Mouse (Mus musculus): ENCODE measurements around the gene Mknk1. TPM values are rescaled to one million over a fixed set of nuclear protein-coding genes. Genes with fewer than 3 reads are reported as not detected.

Mknk1 gene
- 10 to 100 TPM; 37.6 to 38.7 TPM for total RNA-seq (2021)
- long read RNA-seq, experiment 1, transcript Mknk1-201 (13 exons, 2,543 nt), result major isoform, 8 of 31 reads
- long read RNA-seq, experiment 1, partial matches to known transcripts, result 3 of 31 reads
- long read RNA-seq, experiment 1, other reads (novel, unspliced or antisense), result 20 of 31 reads
- long read RNA-seq, experiment 2, transcript Mknk1-201 (13 exons, 2,543 nt), result major isoform, 11 of 26 reads
- long read RNA-seq, experiment 2, partial matches to known transcripts, result 2 of 26 reads
- long read RNA-seq, experiment 2, other reads (novel, unspliced or antisense), result 13 of 26 reads

GRCm38 (mm10) chr4:115838696-115839641 is at the start of gene Mknk1:
TSS of gene Mknk1 (plus strand) at chr4:115839198.
- Histone ChIP-seq H3K27ac (peak within 1 kb of the TSS; percentile 77), H3K4me3 (peak within 1 kb of the TSS; percentile 71)
- peak; percentile 88 to 91 for DNase-seq (ENCODE audit: extremely low spot score in 1 of 2, low spot score in 2 of 2)
- intact Hi-C loops (cut with DNase I), result loop anchor here (2.0 kb wide), 1 partner anchor 54 kb away; the partner anchor contains the start of gene Atpaf1
- peak; percentile 13 for TF ChIP-seq CTCF (IDR thresholded peaks at IDR 0.05)

DNA sequence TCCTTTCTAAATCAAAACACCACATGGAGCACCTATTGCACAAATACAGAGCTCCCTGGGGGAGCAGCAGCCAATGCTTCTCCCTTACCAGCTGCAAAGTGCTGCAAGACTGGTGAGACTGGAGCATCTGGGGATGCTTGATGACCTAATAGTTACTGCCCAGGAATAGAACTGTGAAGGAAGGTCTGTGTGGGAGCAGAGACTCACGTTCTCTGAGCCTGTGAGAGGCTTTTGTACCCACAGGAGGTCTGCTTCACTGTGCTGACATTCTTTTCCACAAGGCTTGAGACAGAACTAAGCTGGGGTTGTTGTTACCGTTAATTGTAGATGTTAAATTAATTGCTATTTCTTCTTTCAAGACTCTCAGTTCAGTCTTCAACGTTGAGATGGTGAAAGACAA is 48.1 kb upstream of the Mknk1 start:
- DNase-seq (ENCODE audit: extremely low spot score in 1 of 2, low spot score in 2 of 2), result peak in 1 of 2 experiments; percentile 8
- intact Hi-C loops (cut with DNase I), result no loop called here

DNA sequence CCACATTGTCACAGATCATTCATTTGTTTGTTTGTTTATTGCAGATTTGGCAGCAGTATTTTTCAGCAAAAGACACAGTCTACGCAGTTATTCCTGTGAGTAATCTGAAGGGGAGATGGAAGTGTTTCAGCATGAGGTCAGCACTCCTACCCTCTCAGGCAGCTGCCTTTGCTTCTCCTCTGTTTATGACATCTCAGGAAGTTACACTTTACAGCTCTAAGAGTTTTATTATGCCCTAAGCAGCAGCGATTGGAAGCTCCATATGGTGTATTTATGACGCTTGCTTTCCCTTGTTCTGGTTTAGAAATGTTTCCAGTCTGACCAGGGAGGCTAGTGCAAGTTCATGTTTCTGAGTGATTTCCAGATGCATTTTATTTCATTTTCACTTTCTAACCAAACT is 43.6 kb upstream of the Mknk1 start:
- intact Hi-C loops (cut with DNase I), result no loop called here
- Histone ChIP-seq H3K27ac (no peak overlapping the region), H3K4me3 (no peak overlapping the region)
- no peak for DNase-seq (ENCODE audit: extremely low spot score in 1 of 2, low spot score in 2 of 2)
- TF ChIP-seq CTCF (IDR thresholded peaks at IDR 0.05), result no peak

More for the DNA sequence above, 48.1 kb upstream of the Mknk1 start:
- TF ChIP-seq CTCF (IDR thresholded peaks at IDR 0.05), result no peak
- Histone ChIP-seq H3K27ac (no peak overlapping the region), H3K4me3 (no peak overlapping the region)

DNA sequence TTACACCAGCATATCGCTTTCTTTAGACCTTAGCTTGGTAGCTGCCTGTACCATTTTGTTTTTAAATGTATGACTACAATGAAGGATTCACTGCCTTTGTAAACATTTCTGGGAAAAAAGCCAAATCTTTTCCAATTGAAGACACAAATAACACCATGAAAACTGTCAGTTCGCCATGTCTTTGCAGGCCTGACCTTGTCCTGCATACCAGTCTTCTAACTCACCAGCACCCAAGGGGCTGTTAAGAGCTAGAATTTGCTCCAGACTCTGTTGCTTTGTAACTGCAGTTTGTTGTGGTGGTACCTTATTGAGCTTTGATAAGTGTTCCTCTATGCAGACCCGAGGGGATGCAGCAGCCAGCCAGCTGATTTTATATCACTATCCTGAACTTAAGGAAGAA is 39.0 kb upstream of the Mknk1 start:
- no peak for TF ChIP-seq CTCF (IDR thresholded peaks at IDR 0.05)
- intact Hi-C loops (cut with DNase I), result no loop called here
- Histone ChIP-seq H3K27ac (no peak overlapping the region), H3K4me3 (no peak overlapping the region)
- no peak for DNase-seq (ENCODE audit: extremely low spot score in 1 of 2, low spot score in 2 of 2)

DNA sequence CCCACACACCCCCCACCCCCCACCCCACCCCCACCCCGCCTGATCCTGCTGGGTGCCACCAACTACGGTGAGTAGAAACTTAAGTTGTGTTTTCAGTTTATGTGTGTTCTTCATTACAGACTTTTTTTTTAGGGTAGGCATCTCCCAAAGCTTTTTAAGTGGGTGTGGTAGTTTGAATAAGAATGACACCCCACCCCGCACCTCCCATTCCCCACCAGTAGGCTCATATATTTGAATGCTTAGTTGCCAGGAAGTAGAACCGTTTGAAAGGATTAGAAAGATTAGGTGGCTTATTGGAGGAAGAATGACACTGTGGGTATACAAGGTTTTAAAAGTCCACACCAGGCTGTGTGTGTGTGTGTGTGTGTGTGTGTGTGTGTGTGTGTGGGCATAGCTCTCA is 26.7 kb upstream of the Mknk1 start:
- no peak for DNase-seq (ENCODE audit: extremely low spot score in 1 of 2, low spot score in 2 of 2)
- Histone ChIP-seq H3K27ac (no peak overlapping the region), H3K4me3 (no peak overlapping the region)
- intact Hi-C loops (cut with DNase I), result no loop called here
- no peak for TF ChIP-seq CTCF (IDR thresholded peaks at IDR 0.05)

- no peak for TF ChIP-seq CTCF (IDR thresholded peaks at IDR 0.05)
- Histone ChIP-seq H3K27ac (no peak overlapping the region), H3K4me3 (no peak overlapping the region)
- intact Hi-C loops (cut with DNase I), result no loop called here
- no peak for DNase-seq (ENCODE audit: extremely low spot score in 1 of 2, low spot score in 2 of 2)
These were observed 23.4 kb upstream of the Mknk1 start for GRCm38 (mm10) chr4:115815606-115816005.

GRCm38 (mm10) chr4:115820199-115820598 is 18.8 kb upstream of the Mknk1 start:
- intact Hi-C loops (cut with DNase I), result no loop called here
- H3K27ac ChIP-seq, result no peak overlapping the region
- DNase-seq (ENCODE audit: extremely low spot score in 1 of 2, low spot score in 2 of 2), result no peak
- no peak for TF ChIP-seq CTCF (IDR thresholded peaks at IDR 0.05)
- H3K4me3 ChIP-seq, result no peak overlapping the region

DNA sequence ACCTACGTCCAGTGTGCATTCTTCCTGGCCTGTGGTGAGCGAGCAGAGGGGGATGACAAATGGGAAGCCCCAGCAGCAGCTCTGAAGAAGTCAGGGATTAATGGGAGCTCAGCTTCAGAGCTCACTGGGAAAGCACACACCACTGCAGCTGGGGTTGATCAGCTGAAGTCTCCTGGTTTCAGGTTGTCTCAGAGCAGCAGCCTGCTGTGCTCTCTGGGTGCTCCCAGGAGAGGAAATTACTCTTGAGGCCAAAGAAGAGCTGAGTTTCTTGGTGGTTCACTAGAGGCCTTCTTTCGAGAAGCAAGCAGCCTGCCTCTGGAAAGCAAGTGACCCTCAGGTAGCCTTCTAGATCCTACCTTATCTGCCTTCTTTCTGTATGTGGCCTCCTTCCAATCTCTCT is 18.1 kb upstream of the Mknk1 start:
- no peak for DNase-seq (ENCODE audit: extremely low spot score in 1 of 2, low spot score in 2 of 2)
- no peak for TF ChIP-seq CTCF (IDR thresholded peaks at IDR 0.05)
- intact Hi-C loops (cut with DNase I), result no loop called here
- H3K27ac ChIP-seq, result no peak overlapping the region
- H3K4me3 ChIP-seq, result no peak overlapping the region

- Histone ChIP-seq H3K27ac (no peak overlapping the region), H3K4me3 (no peak overlapping the region)
- no peak for TF ChIP-seq CTCF (IDR thresholded peaks at IDR 0.05)
- no peak for DNase-seq (ENCODE audit: extremely low spot score in 1 of 2, low spot score in 2 of 2)
- intact Hi-C loops (cut with DNase I), result no loop called here
These were observed 17.6 kb upstream of the Mknk1 start for GRCm38 (mm10) chr4:115821431-115821830.

- no peak for DNase-seq (ENCODE audit: extremely low spot score in 1 of 2, low spot score in 2 of 2)
- Histone ChIP-seq H3K4me3 (no peak overlapping the region), H3K27ac (no peak overlapping the region)
- no peak for TF ChIP-seq CTCF (IDR thresholded peaks at IDR 0.05)
- intact Hi-C loops (cut with DNase I), result no loop called here
These were observed 17.1 kb upstream of the Mknk1 start for GRCm38 (mm10) chr4:115821928-115822327.

GRCm38 (mm10) chr4:115824178-115824577 is 14.8 kb upstream of the Mknk1 start:
- intact Hi-C loops (cut with DNase I), result no loop called here
- no peak overlapping the region for H3K27ac ChIP-seq
- DNase-seq (ENCODE audit: extremely low spot score in 1 of 2, low spot score in 2 of 2), result no peak

DNA sequence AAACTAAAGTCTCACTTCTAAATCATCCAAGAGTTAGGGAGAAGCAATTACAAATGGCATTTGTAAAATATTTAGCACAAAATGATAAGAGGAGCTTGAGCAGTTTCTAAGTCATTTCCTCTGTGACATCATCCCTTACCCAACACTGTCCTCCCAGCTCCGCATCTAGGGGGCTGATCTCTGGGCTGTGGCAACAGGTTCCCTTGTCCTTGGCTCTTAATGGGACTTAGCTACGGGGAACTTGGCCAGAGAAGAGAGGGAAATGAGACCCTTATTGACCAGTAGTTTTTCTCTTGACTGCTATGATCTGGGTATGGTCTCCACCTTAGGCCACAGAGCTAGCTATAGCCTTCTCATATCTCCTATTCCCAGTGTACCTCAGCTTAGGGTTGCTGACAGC is 13.7 kb upstream of the Mknk1 start:
- Histone ChIP-seq H3K27ac (no peak overlapping the region), H3K4me3 (no peak overlapping the region)
- no peak for TF ChIP-seq CTCF (IDR thresholded peaks at IDR 0.05)
- no peak for DNase-seq (ENCODE audit: extremely low spot score in 1 of 2, low spot score in 2 of 2)
- intact Hi-C loops (cut with DNase I), result no loop called here

More at GRCm38 (mm10) chr4:115824178-115824577, 14.8 kb upstream of the Mknk1 start:
- TF ChIP-seq CTCF (IDR thresholded peaks at IDR 0.05), result no peak
- H3K4me3 ChIP-seq, result no peak overlapping the region
